Mouse (Mus musculus): ENCODE measurements around the gene Sec11a. TPM values are rescaled to one million over a fixed set of nuclear protein-coding genes. Genes with fewer than 3 reads are reported as not detected.
A peak's percentile ranks its signal among the peaks of the same experiment; 100 is the strongest.

The Sec11a gene
- polyA plus RNA-seq, 1 experiment = 113 TPM

- DNase-seq (ENCODE audit: low spot score) = no peak
Measured at GRCm38 (mm10) chr7:80860227-80860626, 87.4 kb downstream of the Sec11a start.

- DNase-seq (ENCODE audit: low spot score) = peak; percentile 62
Measured at GRCm38 (mm10) chr7:80857181-80857580, 90.4 kb downstream of the Sec11a start.

- DNase-seq (ENCODE audit: low spot score) = no peak
Measured at GRCm38 (mm10) chr7:80855316-80855715, 92.3 kb downstream of the Sec11a start.

Other genes starting within 250 kb of the Sec11a start
- 51.7 and 64.7 TPM in 2 replicates for gene Iqgap1, start 121.8 kb downstream of the Sec11a start, polyA plus RNA-seq (2012; rRNA removed)
- gene Zscan2, start 86.9 kb downstream of the Sec11a start, polyA plus RNA-seq (2012; rRNA removed) = 6.7 and 7.5 TPM in 2 replicates
- 16.7 and 19.2 TPM in 2 replicates for gene Wdr73, start 46.5 kb downstream of the Sec11a start, polyA plus RNA-seq (2012; rRNA removed)
- gene Nmb, start 42.7 kb downstream of the Sec11a start, polyA plus RNA-seq (2012; rRNA removed) = 4.2 and 5.5 TPM in 2 replicates
- gene Zfp592, start 45.9 kb upstream of the Sec11a start, polyA plus RNA-seq (2012; rRNA removed) = 15.1 and 16.7 TPM in 2 replicates
- gene Alpk3, start 109.8 kb upstream of the Sec11a start, polyA plus RNA-seq (2012; rRNA removed) = 0.03 and 0.13 TPM in 2 replicates
- gene Slc28a1, start 167.0 kb upstream of the Sec11a start, polyA plus RNA-seq (2012; rRNA removed) = 0.01 and 0.03 TPM in 2 replicates